Mouse (Mus musculus) thymus, adult 2 months (tissue): ENCODE measurements at regions not wholly inside any gene's neighbourhood (a gene's known extent, or its start where the extent isn't known, plus 50 kb on each side); places are given as distances from the start of the nearest gene placed in this dataset.
A peak's percentile ranks its signal among the peaks of the same experiment; 100 is the strongest.

ENCODE experiments used
- DNase-seq: peaks from one replicate; pipeline ENCODE4 v3.0.0; 2021
- H3K27ac ChIP-seq: fragments of 200-500 bp; 2 replicates; pipeline ENCODE4 v1.5.1; 2012; ENCODE audit warnings: low read length, control low read depth; ENCODE audit not compliant: control insufficient read depth, insufficient read depth
- H3K27me3 ChIP-seq: fragments of 200-500 bp; 2 replicates; pipeline ENCODE4 v1.6.1; 2012; ENCODE audit warnings: mild to moderate bottlenecking, low read length, moderate library complexity, mixed read lengths; ENCODE audit not compliant: control insufficient read depth, insufficient read depth
- H3K36me3 ChIP-seq: fragments of 200-500 bp; 2 replicates; pipeline ENCODE4 v1.6.1; 2012; ENCODE audit warnings: mild to moderate bottlenecking, low read length, moderate library complexity; ENCODE audit not compliant: control insufficient read depth, insufficient read depth
- H3K4me1 ChIP-seq: fragments of 200-500 bp; replicated peaks from 2 replicates; pipeline ENCODE4 v1.6.1; 2012; ENCODE audit warnings: low read length; ENCODE audit not compliant: control insufficient read depth, insufficient read depth
- H3K4me3 ChIP-seq: fragments of 200-500 bp; 2 replicates; pipeline ENCODE4 v1.5.1; 2012; ENCODE audit warnings: mild to moderate bottlenecking, low read length, control low read depth, moderate library complexity; ENCODE audit not compliant: control insufficient read depth, insufficient read depth
- CTCF ChIP-seq: fragments of 200-500 bp; IDR thresholded peaks from 2 replicates; pipeline ENCODE4 v1.5.1; 2012; ENCODE audit warnings: mild to moderate bottlenecking, control low read depth, low read length, moderate library complexity, borderline replicate concordance; ENCODE audit not compliant: control insufficient read depth, poor library complexity, insufficient read depth; ENCODE audit errors: extremely low read depth
- POLR2A ChIP-seq: fragments of 200-500 bp; IDR thresholded peaks from 2 replicates; pipeline ENCODE4 v1.6.1; 2012; ENCODE audit warnings: mild to moderate bottlenecking, low read length, control low read depth, moderate library complexity; ENCODE audit not compliant: control insufficient read depth, poor library complexity, insufficient read depth; ENCODE audit errors: extremely low read depth
- WGBS: fragments of 180-500 bp; shearing (Covaris S2); methylation state at CpG from one replicate; pipeline ENCODE4 v1.1.7; 2018; 5-methylcytosine and 5-hydroxymethylcytosine counted together

GRCm38 (mm10) chr12:107748481-107749380 lies 254.7 kb downstream of the Bcl11b start:
- no peaks in the 10 kb centered on the region for H3K27me3 ChIP-seq
- H3K27ac ChIP-seq, result no peak overlapping the region
- no peak overlapping the region for H3K4me3 ChIP-seq
- no peak for DNase-seq
- H3K4me1 ChIP-seq, result peaks cover 49% of the 10 kb centered on the region
- 55% methylated on average over 18 of the region's 18 CpGs for WGBS
- H3K36me3 ChIP-seq, result no peaks in the 10 kb centered on the region
- TF ChIP-seq POLR2A (no peak), CTCF (no peak)

- Histone ChIP-seq H3K27ac (peak overlapping the region; percentile 7; the same call in 1 of the 2 replicates), H3K4me3 (no peak overlapping the region), H3K4me1 (peaks cover 56% of the 10 kb centered on the region), H3K27me3 (no peaks in the 10 kb centered on the region), H3K36me3 (no peaks in the 10 kb centered on the region)
- DNase-seq, result no peak
- TF ChIP-seq POLR2A (no peak), CTCF (no peak)
- WGBS, result 74% methylated on average over 11 of the region's 11 CpGs
Observed at GRCm38 (mm10) chr12:107749381-107750085, 253.9 kb downstream of the Bcl11b start.

GRCm38 (mm10) chr12:107750285-107750927 lies 253.0 kb downstream of the Bcl11b start:
- TF ChIP-seq POLR2A (no peak), CTCF (no peak)

GRCm38 (mm10) chr12:107752126-107752525 lies 251.3 kb downstream of the Bcl11b start:
- Histone ChIP-seq H3K4me1 (peaks cover 78% of the 10 kb centered on the region), H3K27me3 (no peaks in the 10 kb centered on the region), H3K27ac (peak overlapping the region; percentile 44; the same call in 1 of the 2 replicates), H3K4me3 (no peak overlapping the region), H3K36me3 (no peaks in the 10 kb centered on the region)
- 67% methylated on average over 7 of the region's 7 CpGs for WGBS
- no peak for DNase-seq
- TF ChIP-seq CTCF (no peak), POLR2A (no peak)

More at GRCm38 (mm10) chr12:107750285-107750927, 253.0 kb downstream of the Bcl11b start:
- DNase-seq, result no peak
- no peak overlapping the region for H3K27ac ChIP-seq
- WGBS, result 70% methylated on average over 8 of the region's 8 CpGs
- no peak overlapping the region for H3K4me3 ChIP-seq
- H3K36me3 ChIP-seq, result no peaks in the 10 kb centered on the region
- no peaks in the 10 kb centered on the region for H3K27me3 ChIP-seq
- peaks cover 65% of the 10 kb centered on the region for H3K4me1 ChIP-seq

GRCm38 (mm10) chr12:107752587-107752986 lies 250.8 kb downstream of the Bcl11b start:
- H3K27me3 ChIP-seq, result no peaks in the 10 kb centered on the region
- peak; percentile 79 for DNase-seq
- no peaks in the 10 kb centered on the region for H3K36me3 ChIP-seq
- H3K4me1 ChIP-seq, result peaks cover 81% of the 10 kb centered on the region
- H3K4me3 ChIP-seq, result no peak overlapping the region
- WGBS, result 7% methylated on average over 8 of the region's 8 CpGs
- peak; percentile 16; the same call in 1 of the 2 replicates for TF ChIP-seq POLR2A
- TF ChIP-seq CTCF, result no peak
- H3K27ac ChIP-seq, result peak overlapping the region; percentile 44; the same call in 1 of the 2 replicates

GRCm38 (mm10) chr12:107753022-107753421 lies 250.4 kb downstream of the Bcl11b start:
- TF ChIP-seq POLR2A (no peak), CTCF (no peak)
- no peaks in the 10 kb centered on the region for H3K36me3 ChIP-seq
- peaks cover 85% of the 10 kb centered on the region for H3K4me1 ChIP-seq
- no peak overlapping the region for H3K4me3 ChIP-seq
- H3K27me3 ChIP-seq, result no peaks in the 10 kb centered on the region
- 66% methylated on average over 8 of the region's 8 CpGs for WGBS
- H3K27ac ChIP-seq, result no peak overlapping the region
- no peak for DNase-seq
